Mouse (Mus musculus): ENCODE results near the gene Gata1. TPM values are rescaled to one million over a fixed set of nuclear protein-coding genes. Genes with fewer than 3 reads are reported as not detected.
"Not testable (repeated sequence)": the region's sequence is repeated elsewhere in the genome, so short reads cannot be mapped to it uniquely, and the experiment has no call there.

Gata1 gene
- polyA plus RNA-seq (2015; fragmentation: Nextera tagmentation; extraction: Ambion mirVana): 0.23 and 0.29 TPM in 2 replicates

- no peak for ATAC-seq (ENCODE audit: low FRiP score)
- no peak within 1 kb of the TSS for H3K27ac ChIP-seq
- no peaks in the 10 kb centered on the region for H3K36me3 ChIP-seq
- no peaks in the 10 kb centered on the region for H3K9me3 ChIP-seq
- no peaks in the 10 kb centered on the region for H3K4me1 ChIP-seq (replicated peaks)
- no peak within 1 kb of the TSS for H3K4me3 ChIP-seq
- no peak within 1 kb of the TSS for H3K9ac ChIP-seq
- no peaks in the 10 kb centered on the region for H3K27me3 ChIP-seq
- 89% methylated on average over 11 of the region's 11 CpGs for WGBS
- no peak within 1 kb of the TSS for H3K4me2 ChIP-seq
Observed at GRCm38 (mm10) chrX:7977892-7978291, at the start of gene Gata1. Gene Gata1 (minus strand): TSS chrX:7978071.

GRCm38 (mm10) chrX:8026811-8027210 lies 48.9 kb upstream of the Gata1 start:
- H3K9ac ChIP-seq: no peak overlapping the region
- H3K4me2 ChIP-seq: no peak overlapping the region
- no peaks in the 10 kb centered on the region for H3K4me1 ChIP-seq (replicated peaks)
- H3K4me3 ChIP-seq: no peak overlapping the region
- H3K27me3 ChIP-seq: no peaks in the 10 kb centered on the region
- 77% methylated on average over 4 of the region's 4 CpGs for WGBS
- no peak for ATAC-seq (ENCODE audit: low FRiP score)
- H3K27ac ChIP-seq: no peak overlapping the region
- no peaks in the 10 kb centered on the region for H3K36me3 ChIP-seq
- H3K9me3 ChIP-seq: no peaks in the 10 kb centered on the region

GRCm38 (mm10) chrX:8024795-8025194 lies 46.9 kb upstream of the Gata1 start:
- 58% methylated on average over 2 of the region's 2 CpGs for WGBS
- Histone ChIP-seq H3K4me1 (replicated peaks) (no peaks in the 10 kb centered on the region), H3K27ac (no peak overlapping the region), H3K4me3 (no peak overlapping the region), H3K9ac (no peak overlapping the region), H3K27me3 (no peaks in the 10 kb centered on the region), H3K9me3 (no peaks in the 10 kb centered on the region), H3K4me2 (no peak overlapping the region), H3K36me3 (no peaks in the 10 kb centered on the region)
- ATAC-seq (ENCODE audit: low FRiP score): no peak

GRCm38 (mm10) chrX:8020111-8020778 lies 42.4 kb upstream of the Gata1 start:
- H3K4me2 ChIP-seq: no peak overlapping the region
- no peak for ATAC-seq (ENCODE audit: low FRiP score)
- H3K27me3 ChIP-seq: no peaks in the 10 kb centered on the region
- WGBS: 46% methylated on average over 2 of the region's 2 CpGs
- no peaks in the 10 kb centered on the region for H3K36me3 ChIP-seq
- no peaks in the 10 kb centered on the region for H3K9me3 ChIP-seq
- no peak overlapping the region for H3K4me3 ChIP-seq
- no peaks in the 10 kb centered on the region for H3K4me1 ChIP-seq (replicated peaks)
- H3K27ac ChIP-seq: no peak overlapping the region
- no peak overlapping the region for H3K9ac ChIP-seq

GRCm38 (mm10) chrX:8018286-8018685 lies 40.4 kb upstream of the Gata1 start, which contains the start of gene Glod5:
Gene Glod5 (minus strand): TSS chrX:8018492.
- 74% methylated on average over 2 of the region's 2 CpGs for WGBS
- H3K9me3 ChIP-seq: no peaks in the 10 kb centered on the region
- no peaks in the 10 kb centered on the region for H3K4me1 ChIP-seq (replicated peaks)
- no peaks in the 10 kb centered on the region for H3K27me3 ChIP-seq
- no peak within 1 kb of the TSS for H3K27ac ChIP-seq
- H3K36me3 ChIP-seq: no peaks in the 10 kb centered on the region
- H3K4me3 ChIP-seq: no peak within 1 kb of the TSS
- H3K4me2 ChIP-seq: no peak within 1 kb of the TSS
- no peak within 1 kb of the TSS for H3K9ac ChIP-seq
- ATAC-seq (ENCODE audit: low FRiP score): no peak

GRCm38 (mm10) chrX:8017142-8017541 lies 39.3 kb upstream of the Gata1 start:
- Histone ChIP-seq H3K9me3 (no peaks in the 10 kb centered on the region), H3K27me3 (no peaks in the 10 kb centered on the region), H3K36me3 (no peaks in the 10 kb centered on the region), H3K9ac (no peak overlapping the region), H3K27ac (no peak overlapping the region), H3K4me3 (no peak overlapping the region), H3K4me1 (replicated peaks) (no peaks in the 10 kb centered on the region), H3K4me2 (no peak overlapping the region)
- ATAC-seq (ENCODE audit: low FRiP score): no peak
- 14% methylated on average over 5 of the region's 5 CpGs for WGBS

- H3K27me3 ChIP-seq; H3K4me3 ChIP-seq; H3K36me3 ChIP-seq; H3K27ac ChIP-seq; H3K4me1 ChIP-seq (replicated peaks); H3K9ac ChIP-seq; ATAC-seq (ENCODE audit: low FRiP score); H3K9me3 ChIP-seq; H3K4me2 ChIP-seq: not testable (repeated sequence)
- 34% methylated on average over 7 of the region's 7 CpGs for WGBS
Observed at GRCm38 (mm10) chrX:8015675-8016074, 37.8 kb upstream of the Gata1 start.

- H3K4me2 ChIP-seq: no peak overlapping the region
Observed at GRCm38 (mm10) chrX:8013569-8014314, 35.9 kb upstream of the Gata1 start.

GRCm38 (mm10) chrX:8013157-8013556 lies 35.3 kb upstream of the Gata1 start:
- Histone ChIP-seq H3K4me2 (no peak overlapping the region), H3K36me3 (no peaks in the 10 kb centered on the region), H3K4me1 (replicated peaks) (no peaks in the 10 kb centered on the region), H3K27me3 (no peaks in the 10 kb centered on the region), H3K4me3 (no peak overlapping the region), H3K9me3 (no peaks in the 10 kb centered on the region), H3K27ac (no peak overlapping the region), H3K9ac (no peak overlapping the region)
- ATAC-seq (ENCODE audit: low FRiP score): no peak
- 17% methylated on average over 2 of the region's 2 CpGs for WGBS

More at GRCm38 (mm10) chrX:8013569-8014314, 35.9 kb upstream of the Gata1 start:
- no peaks in the 10 kb centered on the region for H3K27me3 ChIP-seq
- 24% methylated on average over 7 of the region's 8 CpGs for WGBS
- H3K9ac ChIP-seq: no peak overlapping the region
- H3K36me3 ChIP-seq: no peaks in the 10 kb centered on the region
- H3K4me1 ChIP-seq (replicated peaks): no peaks in the 10 kb centered on the region
- no peak overlapping the region for H3K4me3 ChIP-seq
- no peak for ATAC-seq (ENCODE audit: low FRiP score)
- no peaks in the 10 kb centered on the region for H3K9me3 ChIP-seq
- no peak overlapping the region for H3K27ac ChIP-seq

- H3K36me3 ChIP-seq: not testable (repeated sequence)
- 79% methylated on average over 4 of the region's 4 CpGs for WGBS
Observed at GRCm38 (mm10) chrX:8009356-8009755, 31.5 kb upstream of the Gata1 start.

GRCm38 (mm10) chrX:8008543-8008942 lies 30.7 kb upstream of the Gata1 start:
- Histone ChIP-seq H3K36me3 (no peaks in the 10 kb centered on the region), H3K4me3 (no peak overlapping the region), H3K4me1 (replicated peaks) (no peaks in the 10 kb centered on the region), H3K27ac (no peak overlapping the region), H3K9ac (no peak overlapping the region), H3K9me3 (no peaks in the 10 kb centered on the region), H3K27me3 (no peaks in the 10 kb centered on the region), H3K4me2 (no peak overlapping the region)
- 18% methylated on average over 5 of the region's 5 CpGs for WGBS
- no peak for ATAC-seq (ENCODE audit: low FRiP score)

More at GRCm38 (mm10) chrX:8009356-8009755, 31.5 kb upstream of the Gata1 start:
- H3K9ac ChIP-seq; H3K9me3 ChIP-seq; ATAC-seq (ENCODE audit: low FRiP score); H3K27ac ChIP-seq; H3K27me3 ChIP-seq; H3K4me1 ChIP-seq (replicated peaks); H3K4me3 ChIP-seq; H3K4me2 ChIP-seq: not testable (repeated sequence)

GRCm38 (mm10) chrX:8002971-8003370 lies 25.1 kb upstream of the Gata1 start:
- H3K9me3 ChIP-seq: no peaks in the 10 kb centered on the region
- WGBS: 55% methylated on average over 4 of the region's 4 CpGs
- no peak for ATAC-seq (ENCODE audit: low FRiP score)

GRCm38 (mm10) chrX:8002001-8002400 lies 24.1 kb upstream of the Gata1 start:
- Histone ChIP-seq H3K27me3 (no peaks in the 10 kb centered on the region), H3K9ac (no peak overlapping the region), H3K36me3 (no peaks in the 10 kb centered on the region), H3K4me3 (no peak overlapping the region), H3K4me1 (replicated peaks) (no peaks in the 10 kb centered on the region), H3K9me3 (no peaks in the 10 kb centered on the region), H3K4me2 (no peak overlapping the region), H3K27ac (no peak overlapping the region)
- ATAC-seq (ENCODE audit: low FRiP score): no peak
- WGBS: 24% methylated on average over 5 of the region's 5 CpGs

More at GRCm38 (mm10) chrX:8002971-8003370, 25.1 kb upstream of the Gata1 start:
- H3K27me3 ChIP-seq: no peaks in the 10 kb centered on the region
- no peaks in the 10 kb centered on the region for H3K36me3 ChIP-seq
- no peak overlapping the region for H3K9ac ChIP-seq
- no peak overlapping the region for H3K27ac ChIP-seq
- no peak overlapping the region for H3K4me3 ChIP-seq
- H3K4me1 ChIP-seq (replicated peaks): no peaks in the 10 kb centered on the region
- H3K4me2 ChIP-seq: no peak overlapping the region
